Mouse (Mus musculus) erythroid progenitor cell, adult 5-6 weeks (primary cell): ENCODE data around the gene Gabrb3. TPM values are rescaled to one million over a fixed set of nuclear protein-coding genes. Genes with fewer than 3 reads are reported as not detected.

Experiments
- ATAC-seq: replicated peaks from 2 replicates; pipeline ENCODE4 v1.8.0; 2016; ENCODE audit warnings: moderate number of reproducible peaks, mild to moderate bottlenecking, moderate TSS enrichment, inconsistent platforms; ENCODE audit not compliant: poor library complexity, low FRiP score, severe bottlenecking
- total RNA-seq, 2 experiments: library from RNA; stranded (forward) in 1 of 2; stranded (reverse) in 1 of 2; fragments of 150-400 nt in 1 of 2; fragments of 186-747, 209-891 nt in 1 of 2; gene quantifications; 2 replicates each; pipeline versions ENCODE4 v1.2.3 to v1.2.4; 2015 to 2017; ENCODE audit warnings: low replicate concordance in 2 of 2

Gene Gabrb3
- total RNA-seq (2015; ENCODE audit: low replicate concordance): not detected in 2 replicates
- total RNA-seq (2017; ENCODE audit: low replicate concordance): not detected in 2 replicates

GRCm38 (mm10) chr7:57419392-57419791, at the start of gene Gabrb3:
Gene Gabrb3, plus strand, starts transcription at chr7:57419692.
- ATAC-seq: no peak

- ATAC-seq: no peak
These were observed 35.4 kb upstream of the Gabrb3 start for GRCm38 (mm10) chr7:57384112-57384511.

- ATAC-seq: no peak
These were observed 32.8 kb upstream of the Gabrb3 start, which contains the start of gene Gabrg3 for GRCm38 (mm10) chr7:57386517-57387340. Gene Gabrg3, minus strand, starts transcription at chr7:57387188.

- ATAC-seq: no peak
These were observed 32.2 kb upstream of the Gabrb3 start for GRCm38 (mm10) chr7:57387341-57387654.

- no peak for ATAC-seq
These were observed 29.4 kb upstream of the Gabrb3 start for GRCm38 (mm10) chr7:57390046-57390445.

- no peak for ATAC-seq
These were observed 25.9 kb upstream of the Gabrb3 start for GRCm38 (mm10) chr7:57393551-57393950.

- ATAC-seq: no peak
These were observed 8.3 kb upstream of the Gabrb3 start for GRCm38 (mm10) chr7:57411163-57411562.

- no peak for ATAC-seq
These were observed 6.6 kb upstream of the Gabrb3 start for GRCm38 (mm10) chr7:57412896-57413295.

GRCm38 (mm10) chr7:57421044-57421443, 1.6 kb downstream of the Gabrb3 start:
- no peak for ATAC-seq

- no peak for ATAC-seq
These were observed 3.2 kb downstream of the Gabrb3 start for GRCm38 (mm10) chr7:57422675-57423074.

GRCm38 (mm10) chr7:57448239-57448638, 28.7 kb downstream of the Gabrb3 start:
- no peak for ATAC-seq

GRCm38 (mm10) chr7:57460354-57460753, 40.9 kb downstream of the Gabrb3 start:
- no peak for ATAC-seq

GRCm38 (mm10) chr7:57471316-57471715, 51.8 kb downstream of the Gabrb3 start:
- ATAC-seq: no peak

- no peak for ATAC-seq
These were observed 54.5 kb downstream of the Gabrb3 start for GRCm38 (mm10) chr7:57473811-57474525.

GRCm38 (mm10) chr7:57482896-57483295, 63.4 kb downstream of the Gabrb3 start:
- ATAC-seq: no peak

- no peak for ATAC-seq
These were observed 67.4 kb downstream of the Gabrb3 start for GRCm38 (mm10) chr7:57486907-57487306.

- ATAC-seq: no peak
These were observed 72.3 kb downstream of the Gabrb3 start for GRCm38 (mm10) chr7:57491795-57492194.

- no peak for ATAC-seq
These were observed 83.3 kb downstream of the Gabrb3 start for GRCm38 (mm10) chr7:57502809-57503208.

GRCm38 (mm10) chr7:57508860-57509632, 89.6 kb downstream of the Gabrb3 start:
- ATAC-seq: no peak

GRCm38 (mm10) chr7:57509681-57510141, 90.2 kb downstream of the Gabrb3 start, which contains the start of gene Gabra5:
Gene Gabra5, minus strand, starts transcription at chr7:57510059.
- no peak for ATAC-seq
